Mouse (Mus musculus): ENCODE measurements around the gene Ddx19a. TPM values are rescaled to one million over a fixed set of nuclear protein-coding genes. Genes with fewer than 3 reads are reported as not detected.
"Not testable (repeated sequence)": the region's sequence is repeated elsewhere in the genome, so short reads cannot be mapped to it uniquely, and the experiment has no call there.

The Ddx19a gene
- polyA plus RNA-seq, 1 experiment from 2014 or later, result 10.1 TPM

- H3K36me3 ChIP-seq (ENCODE audit: control insufficient read depth, insufficient read depth, low read length), result peaks cover 39% of the 10 kb centered on the region
- H3K4me2 ChIP-seq (ENCODE audit: low read length), result no peak overlapping the region
- H3K27ac ChIP-seq (ENCODE audit: low read depth, low read length), result no peak overlapping the region
- H3K9me3 ChIP-seq (ENCODE audit: control insufficient read depth, low read length), result no peaks in the 10 kb centered on the region
- H3K9ac ChIP-seq (ENCODE audit: low read depth, low read length), result no peak overlapping the region
- no peaks in the 10 kb centered on the region for H3K27me3 ChIP-seq (replicated peaks; ENCODE audit: control insufficient read depth, insufficient read depth, low read length)
- no peak for ATAC-seq
- 96% methylated on average over 2 of the region's 2 CpGs for WGBS
- H3K4me3 ChIP-seq (ENCODE audit: low read length), result no peak overlapping the region
- H3K4me1 ChIP-seq (ENCODE audit: control insufficient read depth, insufficient read depth, low read depth, low read length), result no peaks in the 10 kb centered on the region
These were observed 16.3 kb downstream of the Ddx19a start for GRCm38 (mm10) chr8:110981304-110981703.

- not testable (repeated sequence) for H3K4me1 ChIP-seq (ENCODE audit: control insufficient read depth, insufficient read depth, low read depth, low read length); H3K4me3 ChIP-seq (ENCODE audit: low read length); H3K4me2 ChIP-seq (ENCODE audit: low read length); ATAC-seq; H3K9ac ChIP-seq (ENCODE audit: low read depth, low read length); H3K27ac ChIP-seq (ENCODE audit: low read depth, low read length); H3K27me3 ChIP-seq (replicated peaks; ENCODE audit: control insufficient read depth, insufficient read depth, low read length); H3K9me3 ChIP-seq (ENCODE audit: control insufficient read depth, low read length)
- WGBS, result 94% methylated on average over 2 of the region's 2 CpGs
- H3K36me3 ChIP-seq (ENCODE audit: control insufficient read depth, insufficient read depth, low read length), result peaks cover 24% of the 10 kb centered on the region
These were observed 19.6 kb downstream of the Ddx19a start for GRCm38 (mm10) chr8:110977987-110978386.

DNA sequence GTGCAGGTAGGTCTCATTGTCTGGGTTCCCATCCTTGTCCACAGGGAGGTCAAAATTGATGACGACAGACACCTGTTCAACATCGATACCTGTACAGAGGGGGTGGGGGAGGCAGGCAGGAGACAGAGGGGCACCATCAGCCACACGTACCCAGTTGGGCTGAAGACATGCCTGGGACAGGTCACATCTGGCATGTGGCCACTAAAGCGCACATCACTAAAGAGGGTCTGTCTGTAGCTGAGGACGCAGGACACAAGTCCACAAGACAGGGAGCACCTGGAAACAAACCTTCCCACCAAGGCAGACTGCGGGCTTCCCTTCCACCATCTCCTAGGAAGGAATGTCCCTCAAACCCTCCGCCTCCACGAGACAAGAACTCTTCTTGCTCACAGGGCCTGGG lies 21.1 kb downstream of the Ddx19a start:
- not testable (repeated sequence) for H3K9ac ChIP-seq (ENCODE audit: low read depth, low read length); H3K4me2 ChIP-seq (ENCODE audit: low read length); ATAC-seq; H3K4me1 ChIP-seq (ENCODE audit: control insufficient read depth, insufficient read depth, low read depth, low read length); H3K4me3 ChIP-seq (ENCODE audit: low read length); H3K9me3 ChIP-seq (ENCODE audit: control insufficient read depth, low read length); H3K27me3 ChIP-seq (replicated peaks; ENCODE audit: control insufficient read depth, insufficient read depth, low read length); H3K27ac ChIP-seq (ENCODE audit: low read depth, low read length)
- peaks cover 19% of the 10 kb centered on the region for H3K36me3 ChIP-seq (ENCODE audit: control insufficient read depth, insufficient read depth, low read length)
- 96% methylated on average over 8 of the region's 8 CpGs for WGBS

- peak; percentile 99 for ATAC-seq
- Histone ChIP-seq H3K27me3 (replicated peaks; ENCODE audit: control insufficient read depth, insufficient read depth, low read length) (no peaks in the 10 kb centered on the region), H3K4me1 (ENCODE audit: control insufficient read depth, insufficient read depth, low read depth, low read length) (peaks cover 9% of the 10 kb centered on the region), H3K27ac (ENCODE audit: low read depth, low read length) (peak overlapping the region; percentile 6; the same call in 1 of the 2 replicates), H3K4me3 (ENCODE audit: low read length) (peak overlapping the region; percentile 45), H3K4me2 (ENCODE audit: low read length) (peak overlapping the region; percentile 72), H3K9me3 (ENCODE audit: control insufficient read depth, low read length) (no peaks in the 10 kb centered on the region), H3K36me3 (ENCODE audit: control insufficient read depth, insufficient read depth, low read length) (0 out of 2 replicates have a peak, but pooled peaks cover 5% of the 10 kb centered on the region), H3K9ac (ENCODE audit: low read depth, low read length) (peak overlapping the region; percentile 70)
- WGBS, result 7% methylated on average over 45 of the region's 45 CpGs
These were observed 27.5 kb downstream of the Ddx19a start for GRCm38 (mm10) chr8:110969910-110970770.

GRCm38 (mm10) chr8:110967326-110967725 lies 30.3 kb downstream of the Ddx19a start:
- Histone ChIP-seq H3K4me3 (ENCODE audit: low read length) (no peak overlapping the region), H3K36me3 (ENCODE audit: control insufficient read depth, insufficient read depth, low read length) (peaks cover 3% of the 10 kb centered on the region), H3K9me3 (ENCODE audit: control insufficient read depth, low read length) (no peaks in the 10 kb centered on the region), H3K27ac (ENCODE audit: low read depth, low read length) (no peak overlapping the region), H3K4me1 (ENCODE audit: control insufficient read depth, insufficient read depth, low read depth, low read length) (peaks cover 14% of the 10 kb centered on the region), H3K9ac (ENCODE audit: low read depth, low read length) (no peak overlapping the region), H3K4me2 (ENCODE audit: low read length) (no peak overlapping the region), H3K27me3 (replicated peaks; ENCODE audit: control insufficient read depth, insufficient read depth, low read length) (no peaks in the 10 kb centered on the region)
- ATAC-seq, result no peak
- 75% methylated on average over 9 of the region's 9 CpGs for WGBS

GRCm38 (mm10) chr8:110966586-110966985 lies 31.0 kb downstream of the Ddx19a start:
- no peaks in the 10 kb centered on the region for H3K9me3 ChIP-seq (ENCODE audit: control insufficient read depth, low read length)
- no peak overlapping the region for H3K4me2 ChIP-seq (ENCODE audit: low read length)
- H3K36me3 ChIP-seq (ENCODE audit: control insufficient read depth, insufficient read depth, low read length), result peaks cover 5% of the 10 kb centered on the region
- WGBS, result 91% methylated on average over 8 of the region's 8 CpGs
- H3K4me3 ChIP-seq (ENCODE audit: low read length), result no peak overlapping the region
- H3K27ac ChIP-seq (ENCODE audit: low read depth, low read length), result no peak overlapping the region
- H3K9ac ChIP-seq (ENCODE audit: low read depth, low read length), result no peak overlapping the region
- ATAC-seq, result no peak
- peaks cover 14% of the 10 kb centered on the region for H3K4me1 ChIP-seq (ENCODE audit: control insufficient read depth, insufficient read depth, low read depth, low read length)
- H3K27me3 ChIP-seq (replicated peaks; ENCODE audit: control insufficient read depth, insufficient read depth, low read length), result no peaks in the 10 kb centered on the region

- Histone ChIP-seq H3K27ac (ENCODE audit: low read depth, low read length) (no peak overlapping the region), H3K36me3 (ENCODE audit: control insufficient read depth, insufficient read depth, low read length) (peaks cover 5% of the 10 kb centered on the region), H3K4me3 (ENCODE audit: low read length) (no peak overlapping the region), H3K4me2 (ENCODE audit: low read length) (no peak overlapping the region), H3K9me3 (ENCODE audit: control insufficient read depth, low read length) (no peaks in the 10 kb centered on the region), H3K9ac (ENCODE audit: low read depth, low read length) (no peak overlapping the region), H3K27me3 (replicated peaks; ENCODE audit: control insufficient read depth, insufficient read depth, low read length) (no peaks in the 10 kb centered on the region), H3K4me1 (ENCODE audit: control insufficient read depth, insufficient read depth, low read depth, low read length) (peaks cover 9% of the 10 kb centered on the region)
- WGBS, result 54% methylated on average over 7 of the region's 7 CpGs
- ATAC-seq, result no peak
These were observed 32.0 kb downstream of the Ddx19a start for GRCm38 (mm10) chr8:110965594-110965993.

- H3K27ac ChIP-seq (ENCODE audit: low read depth, low read length), result no peak overlapping the region; the same call in 1 of the 2 replicates
- 61% methylated on average over 7 of the region's 7 CpGs for WGBS
- no peak overlapping the region for H3K9ac ChIP-seq (ENCODE audit: low read depth, low read length)
- H3K4me2 ChIP-seq (ENCODE audit: low read length), result no peak overlapping the region
- no peak overlapping the region for H3K4me3 ChIP-seq (ENCODE audit: low read length)
- H3K27me3 ChIP-seq (replicated peaks; ENCODE audit: control insufficient read depth, insufficient read depth, low read length), result no peaks in the 10 kb centered on the region
- peaks cover 5% of the 10 kb centered on the region for H3K36me3 ChIP-seq (ENCODE audit: control insufficient read depth, insufficient read depth, low read length)
- no peaks in the 10 kb centered on the region for H3K9me3 ChIP-seq (ENCODE audit: control insufficient read depth, low read length)
- peaks cover 5% of the 10 kb centered on the region for H3K4me1 ChIP-seq (ENCODE audit: control insufficient read depth, insufficient read depth, low read depth, low read length)
- no peak for ATAC-seq
These were observed 32.9 kb downstream of the Ddx19a start for GRCm38 (mm10) chr8:110964666-110965065.

DNA sequence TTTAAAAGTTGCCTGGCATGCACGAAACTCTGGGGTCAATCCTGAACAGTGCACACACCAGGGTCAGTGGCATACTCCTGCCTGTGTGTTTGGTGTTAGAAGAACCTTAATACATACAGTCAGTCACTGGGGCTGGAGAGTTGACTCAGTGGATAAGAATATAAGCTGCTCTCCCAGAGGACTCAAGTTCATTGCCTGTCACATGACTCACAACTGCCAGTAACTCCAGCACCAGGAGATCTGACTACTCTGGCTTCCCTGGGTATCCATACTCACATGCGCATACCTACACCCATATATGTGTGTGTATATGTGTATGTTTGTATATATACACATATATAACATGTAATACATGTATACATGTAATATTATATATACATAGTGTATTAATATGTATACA lies 34.5 kb downstream of the Ddx19a start:
- Histone ChIP-seq H3K27me3 (replicated peaks; ENCODE audit: control insufficient read depth, insufficient read depth, low read length) (no peaks in the 10 kb centered on the region), H3K4me2 (ENCODE audit: low read length) (no peak overlapping the region), H3K4me3 (ENCODE audit: low read length) (no peak overlapping the region), H3K9ac (ENCODE audit: low read depth, low read length) (no peak overlapping the region), H3K27ac (ENCODE audit: low read depth, low read length) (no peak overlapping the region), H3K4me1 (ENCODE audit: control insufficient read depth, insufficient read depth, low read depth, low read length) (peaks cover 5% of the 10 kb centered on the region), H3K36me3 (ENCODE audit: control insufficient read depth, insufficient read depth, low read length) (peaks cover 2% of the 10 kb centered on the region), H3K9me3 (ENCODE audit: control insufficient read depth, low read length) (no peaks in the 10 kb centered on the region)
- 87% methylated on average over 2 of the region's 2 CpGs for WGBS
- ATAC-seq, result no peak
